Mouse (Mus musculus) brain, embryonic 14.5 days (tissue): ENCODE measurements around the gene Lmnb2.

Source experiments
- CTCF ChIP-seq: fragments of 200-500 bp; IDR thresholded peaks from 2 replicates; pipeline ENCODE4 v1.5.1; 2012; ENCODE audit warnings: inconsistent platforms, mild to moderate bottlenecking, moderate library complexity, borderline replicate concordance; ENCODE audit not compliant: insufficient read depth, insufficient read length; ENCODE audit errors: extremely low read depth
- POLR2A ChIP-seq: fragments of 200-500 bp; IDR thresholded peaks from 2 replicates; pipeline ENCODE4 v1.6.1; 2012; ENCODE audit warnings: mild to moderate bottlenecking, inconsistent platforms, borderline replicate concordance; ENCODE audit not compliant: poor library complexity, insufficient read depth, insufficient read length, severe bottlenecking; ENCODE audit errors: extremely low read depth

- TF ChIP-seq CTCF (no peak), POLR2A (no peak)
Measured at GRCm38 (mm10) chr10:80957791-80958190, 39.7 kb upstream of the Lmnb2 start.
